Mouse (Mus musculus) liver, adult 2 months (tissue): ENCODE measurements around the gene Lrch1. TPM values are rescaled to one million over a fixed set of nuclear protein-coding genes. Genes with fewer than 3 reads are reported as not detected.

Experiments
- DNase-seq: peaks from one replicate; pipeline ENCODE4 v3.0.0-alpha.2; 2011; ENCODE audit warnings: low read depth, low spot score; ENCODE audit errors: extremely low read depth
- H3K27ac ChIP-seq: fragments of 200-500 bp; replicated peaks from 2 replicates; pipeline ENCODE4 v1.5.1; 2012; ENCODE audit warnings: low read depth, mild to moderate bottlenecking, control low read depth, inconsistent platforms, low read length; ENCODE audit not compliant: insufficient read depth
- H3K27me3 ChIP-seq: fragments of 200-500 bp; 2 replicates; pipeline ENCODE4 v1.6.1; 2012; ENCODE audit warnings: mild to moderate bottlenecking, moderate library complexity, low read length, inconsistent platforms; ENCODE audit not compliant: control insufficient read depth, insufficient read depth
- H3K36me3 ChIP-seq: fragments of 200-500 bp; 2 replicates; pipeline ENCODE4 v1.6.1; 2012; ENCODE audit warnings: low read length, inconsistent platforms; ENCODE audit not compliant: control insufficient read depth, insufficient read depth
- H3K4me1 ChIP-seq: fragments of 200-500 bp; 2 replicates; pipeline ENCODE4 v1.6.1; 2011; ENCODE audit warnings: low read length; ENCODE audit not compliant: control insufficient read depth, insufficient read depth
- H3K4me3 ChIP-seq: fragments of 200-500 bp; 2 replicates; pipeline ENCODE4 v1.5.1; 2011; ENCODE audit warnings: low read depth, mild to moderate bottlenecking, control low read depth, low read length, moderate library complexity; ENCODE audit not compliant: insufficient read depth
- H3K79me2 ChIP-seq: fragments of 200-500 bp; 2 replicates; pipeline ENCODE4 v1.6.1; 2012; ENCODE audit warnings: inconsistent platforms, mild to moderate bottlenecking, low read length, moderate library complexity; ENCODE audit not compliant: control insufficient read depth, insufficient read depth
- H3K9ac ChIP-seq: fragments of 200-500 bp; 2 replicates; pipeline ENCODE4 v1.6.1; 2012; ENCODE audit warnings: low read depth, mild to moderate bottlenecking, control low read depth, inconsistent platforms, low read length
- CTCF ChIP-seq: fragments of 200-500 bp; IDR thresholded peaks from 2 replicates; pipeline ENCODE4 v1.5.1; 2011; ENCODE audit warnings: low read depth, low read length, control low read depth
- POLR2A ChIP-seq: fragments of 200-500 bp; IDR thresholded peaks from 2 replicates; pipeline ENCODE4 v1.6.1; 2011; ENCODE audit warnings: low read length, control low read depth; ENCODE audit not compliant: insufficient read depth; ENCODE audit errors: extremely low read depth
- WGBS: fragments of 180-500 bp; shearing (Covaris S2); methylation state at CpG from one replicate; pipeline ENCODE4 v1.1.7; 2018; 5-methylcytosine and 5-hydroxymethylcytosine counted together
- polyA plus RNA-seq: library from polyadenylated mRNA; depleted of rRNA; stranded (reverse); fragments of >200 nt; gene quantifications from 2 replicates; pipeline ENCODE4 v1.2.3, GENCODE M21; 2012
- total RNA-seq: library from RNA; depleted of rRNA; stranded (reverse); fragments of >200 nt; gene quantifications from 2 replicates; pipeline ENCODE4 v1.2.3, GENCODE M21; 2014

The Lrch1 gene
- total and polyA plus RNA-seq, 2 experiments: 2.7 to 6.5 TPM

DNA sequence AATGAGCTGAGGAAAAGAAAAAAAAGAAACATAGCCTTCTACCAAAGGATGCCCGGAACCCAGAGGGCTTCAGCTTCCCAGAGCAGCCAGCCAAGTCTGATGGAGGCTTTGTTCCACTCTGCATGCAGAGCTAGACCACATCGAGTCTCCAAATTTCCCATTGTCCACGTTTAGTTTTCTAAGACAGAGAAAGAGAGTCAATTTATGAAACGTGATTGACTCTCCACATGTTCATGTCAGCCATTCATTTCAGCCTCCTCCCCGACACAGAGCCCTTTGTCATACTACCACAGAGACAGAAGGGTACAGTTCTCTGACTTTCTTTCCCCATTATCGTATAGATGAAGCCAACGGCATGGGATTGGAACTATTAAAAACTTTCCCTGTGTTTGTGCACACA, 108.9 kb downstream of the Lrch1 start:
- Histone ChIP-seq H3K9ac (no peak overlapping the region), H3K79me2 (peaks cover 13% of the 10 kb centered on the region; the same call in 1 of the 2 replicates), H3K27me3 (no peaks in the 10 kb centered on the region), H3K27ac (no peak overlapping the region), H3K4me1 (peaks cover 5% of the 10 kb centered on the region), H3K36me3 (no peaks in the 10 kb centered on the region), H3K4me3 (no peak overlapping the region)
- TF ChIP-seq POLR2A: no peak
- no peak for TF ChIP-seq CTCF
- no peak for DNase-seq
- 96% methylated on average over 7 of the region's 7 CpGs for WGBS

DNA sequence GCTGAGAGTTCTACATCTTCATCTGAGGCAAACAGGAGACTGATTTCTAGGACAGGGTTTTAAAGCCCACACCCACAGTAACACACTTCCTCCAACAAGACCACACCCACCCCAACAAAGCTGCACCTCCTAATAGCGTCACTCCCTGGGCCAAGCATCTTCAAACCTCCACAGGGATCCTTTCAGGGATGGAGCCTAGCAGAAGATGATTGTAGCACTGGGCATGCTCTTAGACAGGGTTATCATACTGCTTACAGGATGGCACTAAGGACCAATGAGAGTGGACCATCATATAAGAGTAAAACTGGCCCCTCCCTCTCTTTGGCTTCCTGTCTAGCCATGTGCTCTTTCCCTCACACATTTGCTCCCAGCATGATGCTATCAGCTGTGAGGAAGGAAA, 112.7 kb downstream of the Lrch1 start:
- no peaks in the 10 kb centered on the region for H3K36me3 ChIP-seq
- H3K27ac ChIP-seq: no peak overlapping the region
- no peaks in the 10 kb centered on the region for H3K4me1 ChIP-seq
- no peaks in the 10 kb centered on the region for H3K27me3 ChIP-seq
- no peak overlapping the region for H3K4me3 ChIP-seq
- DNase-seq: no peak
- TF ChIP-seq CTCF (no peak), POLR2A (no peak)
- H3K9ac ChIP-seq: no peak overlapping the region
- H3K79me2 ChIP-seq: peaks cover 14% of the 10 kb centered on the region; the same call in 1 of the 2 replicates
- 79% methylated on average over 1 of the region's 1 CpGs for WGBS

DNA sequence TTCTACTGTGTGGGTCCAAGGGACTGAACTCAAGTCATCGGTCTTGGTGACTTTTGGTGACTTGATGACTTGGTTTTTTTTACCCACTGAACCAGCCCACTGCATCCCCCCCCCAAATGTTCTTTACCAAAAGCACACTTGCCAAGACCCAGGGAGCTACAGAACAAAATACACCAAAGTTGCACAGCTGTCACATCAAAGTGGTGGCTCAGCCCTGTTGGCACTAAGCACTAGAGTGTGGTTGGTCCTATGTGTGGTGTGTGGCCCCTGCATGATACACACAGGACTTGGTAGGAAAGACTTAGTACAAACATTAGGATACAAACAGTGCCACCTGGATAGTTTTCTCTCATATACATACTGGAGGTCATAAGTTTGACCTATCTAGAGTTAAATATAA, 113.5 kb downstream of the Lrch1 start:
- TF ChIP-seq CTCF (no peak), POLR2A (no peak)
- Histone ChIP-seq H3K27me3 (no peaks in the 10 kb centered on the region), H3K4me1 (no peaks in the 10 kb centered on the region), H3K79me2 (peaks cover 14% of the 10 kb centered on the region; the same call in 1 of the 2 replicates), H3K36me3 (no peaks in the 10 kb centered on the region), H3K4me3 (no peak overlapping the region), H3K9ac (no peak overlapping the region), H3K27ac (no peak overlapping the region)
- WGBS: 97% methylated on average over 1 of the region's 1 CpGs
- DNase-seq: no peak

DNA sequence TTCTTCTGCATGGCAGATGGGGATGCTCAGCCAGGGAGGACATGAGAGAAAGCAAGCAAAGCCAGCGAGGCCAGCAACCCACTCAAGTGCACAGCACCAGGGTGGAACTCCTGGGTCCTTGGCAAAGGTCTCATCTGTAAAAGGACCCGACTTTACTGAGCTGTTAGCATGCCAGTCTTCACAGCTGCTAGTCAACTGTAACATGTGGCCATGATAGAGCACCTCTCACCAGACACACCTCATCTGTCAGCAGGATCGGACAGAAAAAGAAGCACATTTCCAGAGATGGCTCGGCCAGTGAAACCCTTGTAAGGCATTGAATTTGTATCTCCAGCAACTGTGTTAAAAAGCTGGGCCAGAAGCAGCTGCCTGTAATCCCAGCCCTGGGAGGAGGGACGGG, 116.0 kb downstream of the Lrch1 start:
- Histone ChIP-seq H3K4me1 (no peaks in the 10 kb centered on the region), H3K79me2 (peaks cover 14% of the 10 kb centered on the region; the same call in 1 of the 2 replicates), H3K27me3 (no peaks in the 10 kb centered on the region), H3K36me3 (no peaks in the 10 kb centered on the region), H3K9ac (no peak overlapping the region), H3K27ac (no peak overlapping the region), H3K4me3 (no peak overlapping the region)
- no peak for DNase-seq
- 87% methylated on average over 5 of the region's 5 CpGs for WGBS
- TF ChIP-seq POLR2A: no peak

DNA sequence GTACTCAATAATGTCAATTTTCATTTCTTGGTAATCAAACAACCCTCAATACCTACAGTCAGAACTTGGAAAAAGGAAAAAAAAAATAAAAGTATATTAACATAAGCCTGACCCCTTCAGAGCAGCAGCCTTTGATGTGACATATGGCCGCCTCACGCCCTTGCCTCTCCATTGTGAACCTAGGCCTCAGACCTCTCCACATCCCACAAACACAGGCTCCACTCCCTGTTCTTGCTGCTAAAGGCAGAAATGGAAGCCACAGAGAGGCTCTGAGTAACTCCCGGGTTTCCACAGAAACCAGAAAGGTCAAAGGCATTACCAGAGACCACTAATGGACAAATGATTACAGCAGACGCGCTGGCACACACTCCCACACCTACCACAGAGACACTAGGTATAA, 116.6 kb downstream of the Lrch1 start:
- no peak overlapping the region for H3K27ac ChIP-seq
- H3K27me3 ChIP-seq: no peaks in the 10 kb centered on the region
- DNase-seq: no peak
- no peaks in the 10 kb centered on the region for H3K36me3 ChIP-seq
- H3K4me1 ChIP-seq: no peaks in the 10 kb centered on the region
- no peak overlapping the region for H3K9ac ChIP-seq
- no peak for TF ChIP-seq POLR2A
- TF ChIP-seq CTCF: no peak
- WGBS: 91% methylated on average over 5 of the region's 5 CpGs
- H3K79me2 ChIP-seq: peaks cover 14% of the 10 kb centered on the region; the same call in 1 of the 2 replicates
- no peak overlapping the region for H3K4me3 ChIP-seq

DNA sequence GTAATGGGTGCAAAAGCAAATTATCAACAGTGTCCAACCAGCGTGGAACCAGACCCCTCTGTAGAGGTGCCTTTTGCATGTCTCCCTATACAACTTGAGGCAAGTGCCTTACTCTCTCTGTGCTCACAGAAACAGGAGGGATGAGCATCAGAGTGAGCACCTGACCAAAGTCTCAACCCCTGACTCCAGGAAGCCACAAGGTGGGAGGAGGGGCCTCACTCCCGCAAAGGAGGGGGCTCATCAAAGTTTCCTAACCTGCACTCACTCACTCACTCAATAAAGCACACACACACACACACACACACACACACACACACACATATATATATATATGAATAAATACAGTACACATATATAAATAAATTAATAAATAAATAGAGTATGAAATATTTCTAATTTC, 117.1 kb downstream of the Lrch1 start:
- WGBS: 88% methylated on average over 2 of the region's 2 CpGs
- Histone ChIP-seq H3K79me2 (peaks cover 14% of the 10 kb centered on the region; the same call in 1 of the 2 replicates), H3K4me3 (no peak overlapping the region), H3K9ac (no peak overlapping the region), H3K27ac (no peak overlapping the region), H3K36me3 (no peaks in the 10 kb centered on the region), H3K4me1 (no peaks in the 10 kb centered on the region), H3K27me3 (no peaks in the 10 kb centered on the region)
- DNase-seq: no peak
- TF ChIP-seq POLR2A (no peak), CTCF (no peak)
